Mouse (Mus musculus) kidney, adult 2 months (tissue): ENCODE measurements around the gene Selenoi.

Source experiments
- CTCF ChIP-seq: fragments of 200-500 bp; conservative IDR thresholded peaks from 2 replicates; pipeline ENCODE4 v1.5.1; 2011; ENCODE audit warnings: low read depth, mild to moderate bottlenecking, control low read depth, low read length, moderate library complexity, mixed read lengths; ENCODE audit not compliant: insufficient read depth, insufficient read length
- POLR2A ChIP-seq: fragments of 200-500 bp; IDR thresholded peaks from one replicate; pipeline ENCODE4 v1.6.1; 2011; ENCODE audit warnings: low read depth, low read length, control low read depth

DNA sequence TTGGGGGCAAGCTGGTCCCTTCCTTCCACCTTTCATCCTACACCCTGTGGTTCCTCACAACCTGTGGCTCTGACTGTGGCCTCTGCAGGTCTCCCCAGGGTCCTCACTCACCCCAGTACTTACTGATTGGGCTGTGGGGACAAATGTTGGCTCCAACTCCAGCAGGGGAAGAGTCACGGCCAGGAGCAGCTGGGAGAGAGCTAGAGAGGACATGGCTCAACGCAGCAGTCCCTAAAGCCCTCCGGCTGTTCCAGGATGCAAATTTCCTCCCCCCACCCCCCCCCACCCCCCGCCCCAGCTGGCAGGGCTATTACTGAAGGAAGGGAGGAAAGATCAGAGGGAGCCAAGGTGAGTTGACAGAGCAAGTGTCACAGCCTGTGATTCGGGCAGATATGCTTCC lies 26.9 kb upstream of the Selenoi start, which contains the start of gene Adgrf3:
- TF ChIP-seq POLR2A (no peak), CTCF (no peak)
